8 mouse cellular contexts compared by ENCODE assay signal in the genomic region with DNA sequence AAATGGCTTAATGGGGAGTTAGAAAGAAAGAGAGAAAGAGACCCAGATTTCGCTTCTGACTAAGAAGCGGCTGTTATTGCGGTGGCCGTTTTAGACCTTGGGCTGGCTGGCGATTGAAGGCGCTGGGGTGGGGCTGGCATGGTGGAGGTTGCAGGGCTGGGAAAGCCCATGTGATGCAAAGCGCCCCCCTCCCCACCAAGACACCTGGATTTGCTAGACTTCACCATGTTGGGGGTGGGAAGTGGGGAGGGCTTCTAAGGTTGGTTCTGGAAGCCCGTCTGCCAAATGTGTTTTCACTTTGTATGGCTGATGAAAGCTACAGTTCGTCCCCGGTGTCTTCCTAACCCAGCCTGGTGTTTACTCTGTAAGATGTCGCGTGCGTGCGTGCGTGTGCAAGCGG. TPM values are rescaled to one million over a fixed set of nuclear protein-coding genes. Genes with fewer than 3 reads are reported as not detected.
DNase-seq lines count a peak whose midpoint lies in the region; ATAC-seq lines count a peak whose summit lies in the region.

No protein-coding gene starts in this region.

- WGBS in liver, embryonic 11.5 days, result 2% methylated on average over 16 of the region's 16 CpGs
- under 1% methylated on average over 16 of the region's 16 CpGs for WGBS in embryonic facial prominence, embryonic 10.5 days
- under 1% methylated on average over 16 of the region's 16 CpGs for WGBS in hindbrain, embryonic 16.5 days
- WGBS in neural tube, embryonic 13.5 days, result under 1% methylated on average over 16 of the region's 16 CpGs

- no peak for ATAC-seq in liver, embryonic 11.5 days (replicated peaks; ENCODE audit: low FRiP score)
- ATAC-seq in hindbrain, embryonic 16.5 days, result no peak
- ATAC-seq in neural tube, embryonic 13.5 days (ENCODE audit: low read depth), result no peak
- no peak for ATAC-seq in activated CD4-positive, CD25-positive, alpha-beta regulatory T cell, adult 4 months

- no peak for DNase-seq in liver, embryonic 11.5 days (ENCODE audit: low spot score)
- DNase-seq in liver, result no peak
- peak; percentile 42 for DNase-seq in embryonic facial prominence, embryonic 10.5 days (ENCODE audit: low spot score)
- no peak for DNase-seq in left cerebral cortex, adult 18-20 months (ENCODE audit: low spot score in 2 of 2)
- no peak for DNase-seq in gastrocnemius, postnatal 4 days (ENCODE audit: low spot score in 2 of 2)

- no peak overlapping the region for H3K27ac ChIP-seq in liver, embryonic 11.5 days (ENCODE audit: low read depth, low read length)
- H3K27ac ChIP-seq in embryonic facial prominence, embryonic 10.5 days (replicated peaks), result peak overlapping the region; percentile 84
- H3K27ac ChIP-seq in hindbrain, embryonic 16.5 days (ENCODE audit: low read depth, low read length), result no peak overlapping the region
- no peak overlapping the region for H3K27ac ChIP-seq in neural tube, embryonic 13.5 days (replicated peaks)

- peaks cover 49% of the 10 kb centered on the region for H3K27me3 ChIP-seq in liver, embryonic 11.5 days (replicated peaks; ENCODE audit: control insufficient read depth, insufficient read depth, low read length)
- H3K27me3 ChIP-seq in embryonic facial prominence, embryonic 10.5 days (replicated peaks; ENCODE audit: low read depth, poor library complexity, severe bottlenecking), result peaks cover 59% of the 10 kb centered on the region
- H3K27me3 ChIP-seq in hindbrain, embryonic 16.5 days (replicated peaks; ENCODE audit: control insufficient read depth, insufficient read depth, low read length), result peaks cover 2% of the 10 kb centered on the region; the same call in 1 of the 2 replicates
- H3K27me3 ChIP-seq in neural tube, embryonic 13.5 days, result peaks cover 44% of the 10 kb centered on the region

- H3K4me1 ChIP-seq in liver, embryonic 11.5 days (replicated peaks; ENCODE audit: control insufficient read depth, insufficient read depth, low read length), result no peaks in the 10 kb centered on the region; the same call in 1 of the 2 replicates
- H3K4me1 ChIP-seq in embryonic facial prominence, embryonic 10.5 days, result peaks cover 48% of the 10 kb centered on the region
- H3K4me1 ChIP-seq in hindbrain, embryonic 16.5 days (ENCODE audit: control insufficient read depth, insufficient read depth, low read depth, low read length), result peaks cover 21% of the 10 kb centered on the region
- H3K4me1 ChIP-seq in neural tube, embryonic 13.5 days (replicated peaks), result peaks cover 37% of the 10 kb centered on the region

- H3K9ac ChIP-seq in liver, embryonic 11.5 days (ENCODE audit: low read depth, low read length), result no peak overlapping the region
- H3K9ac ChIP-seq in hindbrain, embryonic 16.5 days (ENCODE audit: low read depth, low read length), result peak overlapping the region; percentile 70
- H3K9ac ChIP-seq in neural tube, embryonic 13.5 days, result peak overlapping the region; percentile 65

- no peaks in the 10 kb centered on the region for H3K36me3 ChIP-seq in liver, embryonic 11.5 days (ENCODE audit: control insufficient read depth, insufficient read depth, low read length)
- H3K36me3 ChIP-seq in embryonic facial prominence, embryonic 10.5 days (replicated peaks), result no peaks in the 10 kb centered on the region
- no peaks in the 10 kb centered on the region for H3K36me3 ChIP-seq in hindbrain, embryonic 16.5 days (ENCODE audit: control insufficient read depth, insufficient read depth, low read length)
- H3K36me3 ChIP-seq in neural tube, embryonic 13.5 days, result no peaks in the 10 kb centered on the region

- H3K9me3 ChIP-seq in liver, embryonic 11.5 days (ENCODE audit: control insufficient read depth, low read length), result no peaks in the 10 kb centered on the region
- peaks cover 7% of the 10 kb centered on the region; the same call in 1 of the 2 replicates for H3K9me3 ChIP-seq in embryonic facial prominence, embryonic 10.5 days
- no peaks in the 10 kb centered on the region for H3K9me3 ChIP-seq in hindbrain, embryonic 16.5 days (ENCODE audit: control insufficient read depth, low read length)
- no peaks in the 10 kb centered on the region for H3K9me3 ChIP-seq in neural tube, embryonic 13.5 days

- H3K4me2 ChIP-seq in liver, embryonic 11.5 days, result peak overlapping the region; percentile 38
- peak overlapping the region; percentile 87 for H3K4me2 ChIP-seq in hindbrain, embryonic 16.5 days (ENCODE audit: low read length)
- H3K4me2 ChIP-seq in neural tube, embryonic 13.5 days, result peak overlapping the region; percentile 83

- peak overlapping the region; percentile 54 for H3K4me3 ChIP-seq in liver, embryonic 11.5 days (ENCODE audit: low read depth, low read length)
- H3K4me3 ChIP-seq in embryonic facial prominence, embryonic 10.5 days, result peak overlapping the region; percentile 87
- H3K4me3 ChIP-seq in hindbrain, embryonic 16.5 days (ENCODE audit: low read length), result peak overlapping the region; percentile 71
- H3K4me3 ChIP-seq in neural tube, embryonic 13.5 days, result peak overlapping the region; percentile 64

RNA-seq across cellular contexts. Expression of gene Tmem132c, which starts 1.6 kb away (rescaled TPM):
- 2.8 and 3.1 TPM in 2 replicates for polyA plus RNA-seq in liver, embryonic 11.5 days (2014; fragmentation: Nextera tagmentation; extraction: Ambion mirVana)
- polyA plus RNA-seq in embryonic facial prominence, embryonic 10.5 days (2016; fragmentation: Nextera tagmentation; extraction: Ambion mirVana), result 29.5 and 35.1 TPM in 2 replicates
- polyA plus RNA-seq in hindbrain, embryonic 16.5 days (2015; fragmentation: Nextera tagmentation; extraction: Ambion mirVana), result 12.0 and 15.1 TPM in 2 replicates
- polyA plus RNA-seq in neural tube, embryonic 13.5 days (2015; fragmentation: Nextera tagmentation; extraction: Ambion mirVana), result 13.5 and 13.7 TPM in 2 replicates
- not detected for polyA plus RNA-seq in activated CD4-positive, CD25-positive, alpha-beta regulatory T cell, adult 4 months (2017; shearing (Covaris generic))
- total RNA-seq in left cerebral cortex, adult 18-20 months (2021), result 1 to 10 TPM; 6.7 to 6.8 TPM
- total RNA-seq in gastrocnemius, postnatal 4 days (2021), result 1 to 10 TPM; 1.5 to 2.4 TPM
